Mouse (Mus musculus): ENCODE results near the gene Rnf41.

GRCm38 (mm10) chr10:128488776-128489175, 77.3 kb downstream of the Rnf41 start:
- TF ChIP-seq CTCF (IDR thresholded peaks at IDR 0.05; ENCODE audit: low read depth, low read length): no peak
- TF ChIP-seq POLR2A (IDR thresholded peaks at IDR 0.05; ENCODE audit: extremely low read depth, insufficient read depth, low read length): no peak

Measured in liver, adult 2 months (tissue).